In genomic region chr1:158161533-158161932, GRCm38 (mm10) we compare ENCODE assay signal across 16 mouse cellular contexts.
DNase-seq lines count a peak whose midpoint lies in the region; ATAC-seq lines count a peak whose summit lies in the region.
"Had no signal": no experiment of that assay in that cellular context is flagged by ENCODE, and none has a peak within 500 bp of the region (broad histone marks: within the 10 kb centered on the region; RNA-seq: fewer than 3 reads in every experiment).

No protein-coding gene starts in this region.

- no peaks in the 10 kb centered on the region; the same call in 1 of the 2 replicates for H3K4me1 ChIP-seq in forebrain, embryonic 11.5 days (replicated peaks; ENCODE audit: control insufficient read depth, insufficient read depth, low read length)
- H3K4me1 ChIP-seq in forebrain, embryonic 10.5 days: peaks cover 11% of the 10 kb centered on the region
- H3K4me1 ChIP-seq in forebrain, embryonic 14.5 days (ENCODE audit: control insufficient read depth, insufficient read depth, low read length): peaks cover 14% of the 10 kb centered on the region
- H3K4me1 ChIP-seq in neural tube, embryonic 13.5 days (replicated peaks): peaks cover 10% of the 10 kb centered on the region; the same call in 1 of the 2 replicates
- H3K4me1 ChIP-seq: embryonic facial prominence, embryonic 15.5 days; limb, embryonic 13.5 days had no signal

- DNase-seq in forebrain, embryonic 11.5 days (ENCODE audit: low spot score): no peak
- DNase-seq in forebrain, embryonic 10.5 days (ENCODE audit: extremely low spot score, low spot score): no peak
- DNase-seq in forebrain, embryonic 14.5 days (ENCODE audit: low spot score): peak; percentile 65
- DNase-seq in mesoderm, embryonic 11.5 days (ENCODE audit: low read depth, low spot score): peak; percentile 19
- DNase-seq in layer of hippocampus, postnatal 25 days (ENCODE audit: extremely low spot score in 1 of 2, low spot score in 1 of 2): no peak
- no peak for DNase-seq in left cerebral cortex, postnatal 36 days (ENCODE audit: low spot score in 2 of 2)
- DNase-seq in MN1 (ENCODE audit: low spot score): no peak
- DNase-seq: adrenal gland, adult 2 months; cerebellum, postnatal 36 days; heart, adult 11 months; kidney, postnatal 10 days; right cerebral cortex, postnatal 14 days had no signal

- no peak overlapping the region for H3K9ac ChIP-seq in forebrain, embryonic 11.5 days (ENCODE audit: low read length)
- H3K9ac ChIP-seq in forebrain, embryonic 14.5 days (ENCODE audit: low read length): no peak overlapping the region
- H3K9ac ChIP-seq in neural tube, embryonic 13.5 days: no peak overlapping the region
- H3K9ac ChIP-seq: embryonic facial prominence, embryonic 15.5 days; limb, embryonic 13.5 days had no signal

- H3K36me3 ChIP-seq in forebrain, embryonic 11.5 days (ENCODE audit: control insufficient read depth, insufficient read depth, low read length): no peaks in the 10 kb centered on the region
- no peaks in the 10 kb centered on the region for H3K36me3 ChIP-seq in forebrain, embryonic 10.5 days (replicated peaks)
- H3K36me3 ChIP-seq in forebrain, embryonic 14.5 days (ENCODE audit: control insufficient read depth, insufficient read depth, low read length): no peaks in the 10 kb centered on the region
- H3K36me3 ChIP-seq in neural tube, embryonic 13.5 days: no peaks in the 10 kb centered on the region
- H3K36me3 ChIP-seq: embryonic facial prominence, embryonic 15.5 days; limb, embryonic 13.5 days had no signal

- no peaks in the 10 kb centered on the region for H3K27me3 ChIP-seq in forebrain, embryonic 11.5 days (ENCODE audit: control insufficient read depth, insufficient read depth, low read length)
- H3K27me3 ChIP-seq in forebrain, embryonic 10.5 days (ENCODE audit: poor library complexity, severe bottlenecking): no peaks in the 10 kb centered on the region
- no peaks in the 10 kb centered on the region for H3K27me3 ChIP-seq in forebrain, embryonic 14.5 days (replicated peaks; ENCODE audit: control insufficient read depth, insufficient read depth, low read length)
- no peaks in the 10 kb centered on the region for H3K27me3 ChIP-seq in neural tube, embryonic 13.5 days
- H3K27me3 ChIP-seq: embryonic facial prominence, embryonic 15.5 days; limb, embryonic 13.5 days had no signal

- intact Hi-C loops in left cerebral cortex, postnatal 36 days (cut with DNase I): no loop called here

- no peak overlapping the region for H3K4me3 ChIP-seq in forebrain, embryonic 11.5 days (ENCODE audit: low read depth, low read length)
- no peak overlapping the region for H3K4me3 ChIP-seq in forebrain, embryonic 10.5 days
- H3K4me3 ChIP-seq in forebrain, embryonic 14.5 days (ENCODE audit: low read depth, low read length): no peak overlapping the region
- no peak overlapping the region for H3K4me3 ChIP-seq in neural tube, embryonic 13.5 days
- H3K4me3 ChIP-seq: embryonic facial prominence, embryonic 15.5 days; limb, embryonic 13.5 days had no signal

- H3K9me3 ChIP-seq in forebrain, embryonic 11.5 days (ENCODE audit: control insufficient read depth, low read length): no peaks in the 10 kb centered on the region
- no peaks in the 10 kb centered on the region; the same call in 1 of the 2 replicates for H3K9me3 ChIP-seq in forebrain, embryonic 10.5 days
- H3K9me3 ChIP-seq in forebrain, embryonic 14.5 days (replicated peaks; ENCODE audit: control insufficient read depth, low read length): no peaks in the 10 kb centered on the region
- no peaks in the 10 kb centered on the region for H3K9me3 ChIP-seq in neural tube, embryonic 13.5 days
- H3K9me3 ChIP-seq: embryonic facial prominence, embryonic 15.5 days had no signal

- WGBS in forebrain, embryonic 11.5 days: 28% methylated on average over 6 of the region's 6 CpGs
- WGBS in forebrain, embryonic 10.5 days: 43% methylated on average over 6 of the region's 6 CpGs
- 8% methylated on average over 6 of the region's 6 CpGs for WGBS in forebrain, embryonic 14.5 days
- 19% methylated on average over 6 of the region's 6 CpGs for WGBS in neural tube, embryonic 13.5 days

- ATAC-seq in forebrain, embryonic 11.5 days (replicated peaks; ENCODE audit: low FRiP score): peak; percentile 58
- peak; percentile 74; the same call in 1 of the 2 replicates for ATAC-seq in forebrain, embryonic 14.5 days
- ATAC-seq in neural tube, embryonic 13.5 days (ENCODE audit: low read depth): peak; percentile 69; the same call in 1 of the 2 replicates
- ATAC-seq: intestine, postnatal 0 days had no signal

- H3K27ac ChIP-seq in forebrain, embryonic 11.5 days (ENCODE audit: low read depth, low read length): no peak overlapping the region
- no peak overlapping the region for H3K27ac ChIP-seq in forebrain, embryonic 10.5 days
- H3K27ac ChIP-seq in forebrain, embryonic 14.5 days (ENCODE audit: low read depth, low read length): no peak overlapping the region
- H3K27ac ChIP-seq in neural tube, embryonic 13.5 days (replicated peaks): peak overlapping the region; percentile 6; the same call in 1 of the 2 replicates
- H3K27ac ChIP-seq: embryonic facial prominence, embryonic 15.5 days; limb, embryonic 13.5 days had no signal

- no peak overlapping the region for H3K4me2 ChIP-seq in forebrain, embryonic 11.5 days (ENCODE audit: low read depth, low read length, severe bottlenecking)
- H3K4me2 ChIP-seq in forebrain, embryonic 14.5 days (ENCODE audit: low read length): peak overlapping the region; percentile 9; the same call in 1 of the 2 replicates
- H3K4me2 ChIP-seq in neural tube, embryonic 13.5 days: peak overlapping the region; percentile 17; the same call in 1 of the 2 replicates
- H3K4me2 ChIP-seq: embryonic facial prominence, embryonic 15.5 days; limb, embryonic 13.5 days had no signal

Comparison
In these comparisons a context has a peak if more than half of its experiments do, and no peak if none do; other contexts are left out.
1. DNase-seq: peak in forebrain, embryonic 14.5 days (single experiment) and mesoderm, embryonic 11.5 days (single experiment); none in forebrain, embryonic 11.5 days (single experiment), forebrain, embryonic 10.5 days (single experiment), layer of hippocampus, postnatal 25 days (0 of 2), left cerebral cortex, postnatal 36 days (0 of 2) and MN1 (single experiment).
2. Peak in every context shown above with its lines, with median percentiles within 50 percentile points of each other: ATAC-seq.